Mouse (Mus musculus) v-Abl transformed pro-B cells (cell line): ENCODE data around the gene Eln.

Experiments used
- in situ Hi-C, 2 experiments: fragments of 400-800 bp; cut with MboI; formaldehyde crosslinking; loops; one replicate each; pipeline ENCODE4 v1.15.1; 2025; ENCODE audit not compliant: unreplicated experiment in 2 of 2

Gene Eln

GRCm38 (mm10) chr5:134745801-134746200 lies 1.3 kb downstream of the Eln start:
- in situ Hi-C loops = loop anchor here (5.0 to 10.0 kb wide), 2 partner anchors 219 to 222 kb away; no protein-coding TSS in a partner anchor

- in situ Hi-C loops = loop anchor here (5.0 to 10.0 kb wide), 2 partner anchors 220 to 222 kb away; no protein-coding TSS in a partner anchor
Observed at GRCm38 (mm10) chr5:134745000-134745399, 2.1 kb downstream of the Eln start.

- in situ Hi-C loops = loop anchor here in 1 of 2 experiments (10.0 kb wide), 1 partner anchor 221 kb away; no protein-coding TSS in a partner anchor
Observed at GRCm38 (mm10) chr5:134743991-134744390, 3.1 kb downstream of the Eln start.

GRCm38 (mm10) chr5:134742221-134742795 lies 4.8 kb downstream of the Eln start:
- in situ Hi-C loops = loop anchor here in 1 of 2 experiments (10.0 kb wide), 1 partner anchor 222 kb away; no protein-coding TSS in a partner anchor

- in situ Hi-C loops = loop anchor here in 1 of 2 experiments (10.0 kb wide), 1 partner anchor 224 kb away; no protein-coding TSS in a partner anchor
Observed at GRCm38 (mm10) chr5:134740501-134741341, 6.4 kb downstream of the Eln start.

- in situ Hi-C loops = loop anchor here in 1 of 2 experiments (10.0 kb wide), 1 partner anchor 225 kb away; no protein-coding TSS in a partner anchor
Observed at GRCm38 (mm10) chr5:134739951-134740350, 7.2 kb downstream of the Eln start.

- in situ Hi-C loops = no loop called here
Observed at GRCm38 (mm10) chr5:134734920-134735319, 12.2 kb downstream of the Eln start.

- in situ Hi-C loops = no loop called here
Observed at GRCm38 (mm10) chr5:134734072-134734471, 13.1 kb downstream of the Eln start.

GRCm38 (mm10) chr5:134733241-134733640 lies 13.9 kb downstream of the Eln start:
- in situ Hi-C loops = no loop called here

- in situ Hi-C loops = no loop called here
Observed at GRCm38 (mm10) chr5:134729124-134729523, 18.0 kb downstream of the Eln start.

GRCm38 (mm10) chr5:134728535-134728934 lies 18.6 kb downstream of the Eln start:
- in situ Hi-C loops = no loop called here

- in situ Hi-C loops = no loop called here
Observed at GRCm38 (mm10) chr5:134727001-134727639, 20.0 kb downstream of the Eln start.

- in situ Hi-C loops = no loop called here
Observed at GRCm38 (mm10) chr5:134725299-134725698, 21.8 kb downstream of the Eln start.

GRCm38 (mm10) chr5:134720058-134720457 lies 27.1 kb downstream of the Eln start:
- in situ Hi-C loops = no loop called here

- in situ Hi-C loops = no loop called here
Observed at GRCm38 (mm10) chr5:134711076-134711475, 36.0 kb downstream of the Eln start.

GRCm38 (mm10) chr5:134709275-134709674 lies 37.8 kb downstream of the Eln start:
- in situ Hi-C loops = loop anchor here in 1 of 2 experiments (5.0 kb wide), 1 partner anchor 207 kb away; no protein-coding TSS in a partner anchor

- in situ Hi-C loops = loop anchor here (5.0 kb wide), 3 partner anchors 87 to 317 kb away; partner anchors contain the start of gene Lat2 (in 1 of the 2)
Observed at GRCm38 (mm10) chr5:134704157-134704556, 43.0 kb downstream of the Eln start.

- in situ Hi-C loops = loop anchor here in 1 of 2 experiments (10.0 kb wide), 1 partner anchor 321 kb away; no protein-coding TSS in a partner anchor
Observed at GRCm38 (mm10) chr5:134695539-134695938, 51.6 kb downstream of the Eln start.

- in situ Hi-C loops = loop anchor here in 1 of 2 experiments (10.0 kb wide), 1 partner anchor 320 kb away; no protein-coding TSS in a partner anchor
Observed at GRCm38 (mm10) chr5:134695082-134695481, 52.0 kb downstream of the Eln start.

- in situ Hi-C loops = loop anchor here (5.0 to 10.0 kb wide), 3 partner anchors 75 to 510 kb away; partner anchors contain the start of genes Gtf2ird2 (in 2 of the 2) and Lat2 (in 1 of the 2)
Observed at GRCm38 (mm10) chr5:134692704-134693103, 54.4 kb downstream of the Eln start.
